Mouse (Mus musculus): Measurements from ENCODE around the gene Lrrc8e. TPM values are rescaled to one million over a fixed set of nuclear protein-coding genes. Genes with fewer than 3 reads are reported as not detected.

The Lrrc8e gene
- polyA plus RNA-seq, 1 experiment from 2014 or later: 0.39 TPM

DNA sequence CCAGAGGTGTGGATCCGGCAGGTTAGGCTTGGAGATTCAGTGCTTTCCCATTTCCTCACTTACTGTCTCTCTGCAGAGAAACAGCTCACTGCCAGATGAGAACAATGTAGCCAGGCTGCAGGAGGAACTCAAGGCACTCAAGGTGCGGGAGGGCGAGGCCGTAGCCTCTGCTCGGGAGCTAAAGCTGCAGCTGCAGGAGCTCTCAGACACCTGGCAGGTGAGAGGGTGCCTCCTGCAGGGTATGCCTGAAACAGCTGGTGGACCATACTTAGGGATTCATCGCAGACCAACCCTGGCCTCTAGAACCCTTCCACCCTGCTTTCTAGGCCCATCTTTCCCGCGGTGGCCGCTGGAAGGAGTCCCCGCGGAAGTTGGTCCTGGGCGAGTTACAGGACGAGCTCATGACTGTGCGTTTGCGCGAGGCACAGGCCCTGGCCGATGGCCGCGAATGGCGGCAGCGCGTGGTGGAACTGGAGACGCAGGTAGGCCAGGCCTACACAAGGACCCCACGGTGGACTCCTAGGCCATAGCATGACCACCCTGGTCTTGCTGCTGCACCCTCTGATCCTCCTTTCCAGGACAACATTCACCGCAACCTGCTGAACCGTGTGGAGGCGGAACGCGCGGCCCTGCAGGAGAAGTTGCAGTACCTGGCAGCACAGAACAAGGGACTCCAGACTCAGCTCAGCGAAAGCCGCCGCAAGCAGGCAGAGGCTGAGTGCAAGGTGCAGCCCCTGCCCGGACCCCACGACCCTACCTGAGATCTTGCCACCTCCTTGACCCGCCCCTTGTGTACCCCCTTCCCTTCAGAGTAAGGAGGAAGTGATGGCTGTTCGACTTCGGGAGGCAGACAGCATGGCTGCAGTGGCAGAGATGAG, 21.1 kb upstream of the Lrrc8e start:
- 33% methylated on average over 38 of the region's 38 CpGs for WGBS
- Histone ChIP-seq H3K4me2 (ENCODE audit: low read depth, low read length) (peak overlapping the region; percentile 45; the same call in 1 of the 2 replicates), H3K4me3 (ENCODE audit: low read length) (peak overlapping the region; percentile 23), H3K27me3 (ENCODE audit: control insufficient read depth, insufficient read depth, low read length) (peaks cover 26% of the 10 kb centered on the region), H3K27ac (ENCODE audit: low read length) (no peak overlapping the region), H3K9ac (ENCODE audit: low read length) (no peak overlapping the region), H3K9me3 (replicated peaks; ENCODE audit: control insufficient read depth, low read length) (no peaks in the 10 kb centered on the region; the same call in 1 of the 2 replicates), H3K36me3 (ENCODE audit: control insufficient read depth, insufficient read depth) (no peaks in the 10 kb centered on the region; the same call in 1 of the 2 replicates), H3K4me1 (ENCODE audit: control insufficient read depth, insufficient read depth, low read length) (peaks cover 5% of the 10 kb centered on the region)
- ATAC-seq (replicated peaks; ENCODE audit: extremely low read depth, insufficient read depth, low FRiP score): no peak

DNA sequence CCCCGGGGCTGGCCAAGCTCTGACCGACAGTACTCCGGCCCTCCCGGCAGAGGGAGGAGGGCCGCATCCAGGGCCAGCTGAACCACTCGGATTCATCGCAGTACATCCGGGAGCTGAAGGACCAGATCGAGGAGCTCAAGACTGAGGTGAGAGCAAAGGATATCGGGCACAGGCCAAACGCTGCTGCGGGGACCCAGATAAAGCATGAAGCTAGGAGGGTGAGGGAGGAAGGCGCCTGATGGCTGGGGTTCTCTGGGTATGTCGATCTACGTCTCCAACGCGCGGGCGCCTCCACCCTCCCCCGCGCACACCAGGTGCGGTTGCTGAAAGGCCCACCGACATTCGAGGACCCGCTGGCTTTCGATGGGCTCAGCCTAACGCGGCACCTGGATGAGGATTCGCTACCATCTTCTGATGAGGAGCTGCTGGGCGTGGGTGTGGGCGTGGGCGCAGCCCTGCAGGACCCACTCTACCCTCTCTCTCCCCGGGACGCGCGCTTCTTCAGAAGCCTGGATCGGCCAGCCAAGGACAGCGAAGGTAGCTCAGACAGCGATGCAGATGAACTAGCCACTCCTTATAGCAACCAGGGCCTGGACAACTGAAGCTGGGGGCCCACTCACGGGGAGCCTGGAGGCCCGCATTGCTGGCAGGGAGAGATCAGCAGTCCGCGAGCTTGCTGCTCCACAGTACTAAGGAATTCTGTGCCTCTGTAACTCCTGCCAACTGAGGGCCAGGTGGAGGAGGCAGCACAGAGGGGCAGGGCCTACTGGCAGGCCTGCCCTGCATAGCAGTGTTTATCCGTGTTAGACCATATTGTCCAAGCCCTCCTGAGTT, 20.2 kb upstream of the Lrrc8e start:
- Histone ChIP-seq H3K27ac (ENCODE audit: low read length) (no peak overlapping the region), H3K36me3 (ENCODE audit: control insufficient read depth, insufficient read depth) (no peaks in the 10 kb centered on the region; the same call in 1 of the 2 replicates), H3K4me1 (ENCODE audit: control insufficient read depth, insufficient read depth, low read length) (peaks cover 5% of the 10 kb centered on the region), H3K9me3 (replicated peaks; ENCODE audit: control insufficient read depth, low read length) (no peaks in the 10 kb centered on the region; the same call in 1 of the 2 replicates), H3K4me2 (ENCODE audit: low read depth, low read length) (peak overlapping the region; percentile 45), H3K27me3 (ENCODE audit: control insufficient read depth, insufficient read depth, low read length) (peaks cover 26% of the 10 kb centered on the region), H3K9ac (ENCODE audit: low read length) (peak overlapping the region; percentile 45), H3K4me3 (ENCODE audit: low read length) (peak overlapping the region; percentile 23)
- WGBS: 16% methylated on average over 44 of the region's 44 CpGs
- peak; percentile 37; the same call in 1 of the 2 replicates for ATAC-seq (replicated peaks; ENCODE audit: extremely low read depth, insufficient read depth, low FRiP score)

DNA sequence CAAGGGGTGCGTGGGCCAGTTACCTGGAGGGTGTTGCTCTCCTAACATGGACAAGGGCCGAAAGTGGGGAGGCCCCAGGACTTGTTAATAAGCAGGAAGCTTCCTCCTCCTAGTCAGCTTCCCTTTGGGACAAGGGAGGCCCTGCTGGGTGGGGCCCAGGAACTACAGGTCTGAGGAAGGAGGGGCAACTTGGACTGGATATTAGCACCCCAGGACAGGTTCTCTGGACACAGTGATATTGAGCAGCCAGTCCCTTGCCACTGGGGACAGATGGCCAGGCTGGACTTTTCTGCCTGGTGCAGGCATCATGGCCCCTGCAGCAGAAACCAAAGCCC, 19.6 kb upstream of the Lrrc8e start:
- Histone ChIP-seq H3K27ac (ENCODE audit: low read length) (no peak overlapping the region), H3K36me3 (ENCODE audit: control insufficient read depth, insufficient read depth) (no peaks in the 10 kb centered on the region; the same call in 1 of the 2 replicates), H3K4me1 (ENCODE audit: control insufficient read depth, insufficient read depth, low read length) (peaks cover 5% of the 10 kb centered on the region), H3K9me3 (replicated peaks; ENCODE audit: control insufficient read depth, low read length) (no peaks in the 10 kb centered on the region; the same call in 1 of the 2 replicates), H3K27me3 (ENCODE audit: control insufficient read depth, insufficient read depth, low read length) (peaks cover 26% of the 10 kb centered on the region), H3K4me2 (ENCODE audit: low read depth, low read length) (no peak overlapping the region; the same call in 1 of the 2 replicates), H3K9ac (ENCODE audit: low read length) (no peak overlapping the region), H3K4me3 (ENCODE audit: low read length) (no peak overlapping the region)
- ATAC-seq (replicated peaks; ENCODE audit: extremely low read depth, insufficient read depth, low FRiP score): no peak
- 61% methylated on average over 2 of the region's 2 CpGs for WGBS

DNA sequence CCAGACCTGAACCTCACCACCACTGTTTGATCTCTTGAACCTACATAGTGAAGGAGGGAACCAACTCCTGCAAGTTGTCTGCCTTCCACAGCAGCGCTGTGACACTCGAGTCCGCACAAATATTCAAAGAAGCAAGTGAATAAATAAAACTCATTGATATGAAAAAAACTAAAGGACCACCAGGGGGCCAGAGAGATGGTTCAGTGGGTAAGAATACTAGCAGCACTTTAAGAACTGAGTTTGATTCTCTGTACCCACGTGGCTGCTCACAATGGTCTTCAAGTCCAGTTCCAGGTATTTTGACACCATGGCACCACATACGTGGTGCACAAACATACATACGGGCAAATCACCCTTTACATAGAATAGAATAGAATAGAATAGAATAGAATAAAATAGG, 15.5 kb upstream of the Lrrc8e start:
- H3K9me3 ChIP-seq (replicated peaks; ENCODE audit: control insufficient read depth, low read length): no peaks in the 10 kb centered on the region; the same call in 1 of the 2 replicates
- H3K27ac ChIP-seq (ENCODE audit: low read length): no peak overlapping the region
- peaks cover 20% of the 10 kb centered on the region for H3K4me1 ChIP-seq (ENCODE audit: control insufficient read depth, insufficient read depth, low read length)
- no peak overlapping the region for H3K9ac ChIP-seq (ENCODE audit: low read length)
- peaks cover 33% of the 10 kb centered on the region for H3K27me3 ChIP-seq (ENCODE audit: control insufficient read depth, insufficient read depth, low read length)
- H3K4me2 ChIP-seq (ENCODE audit: low read depth, low read length): no peak overlapping the region
- no peaks in the 10 kb centered on the region; the same call in 1 of the 2 replicates for H3K36me3 ChIP-seq (ENCODE audit: control insufficient read depth, insufficient read depth)
- H3K4me3 ChIP-seq (ENCODE audit: low read length): no peak overlapping the region
- WGBS: 75% methylated on average over 6 of the region's 6 CpGs
- ATAC-seq (replicated peaks; ENCODE audit: extremely low read depth, insufficient read depth, low FRiP score): no peak

DNA sequence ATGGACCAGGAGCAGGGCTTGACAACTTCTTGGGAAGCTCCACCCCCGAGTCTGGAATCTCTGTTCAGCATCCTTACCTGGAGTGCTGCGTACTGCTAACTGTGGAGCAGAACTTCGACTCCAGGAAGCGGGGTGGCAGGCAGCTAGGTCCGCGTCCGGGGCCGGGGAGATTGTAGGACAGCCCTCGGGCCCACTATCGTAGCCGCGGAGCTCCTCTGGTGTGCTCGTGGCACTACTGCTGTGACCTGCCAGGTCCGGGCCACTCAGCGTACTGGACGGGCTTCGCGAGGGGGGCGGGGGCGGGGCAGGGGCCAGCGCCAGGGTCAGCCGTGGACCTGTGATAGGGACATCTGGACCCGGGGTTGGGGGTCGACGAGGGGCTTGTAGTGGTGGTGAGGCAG, 13.8 kb upstream of the Lrrc8e start:
- 1% methylated on average over 25 of the region's 25 CpGs for WGBS
- peaks cover 43% of the 10 kb centered on the region for H3K27me3 ChIP-seq (ENCODE audit: control insufficient read depth, insufficient read depth, low read length)
- no peaks in the 10 kb centered on the region; the same call in 1 of the 2 replicates for H3K36me3 ChIP-seq (ENCODE audit: control insufficient read depth, insufficient read depth)
- H3K27ac ChIP-seq (ENCODE audit: low read length): no peak overlapping the region
- 0 out of 2 replicates have a peak, but pooled peaks have one; percentile 2 for ATAC-seq (replicated peaks; ENCODE audit: extremely low read depth, insufficient read depth, low FRiP score)
- no peaks in the 10 kb centered on the region; the same call in 1 of the 2 replicates for H3K9me3 ChIP-seq (replicated peaks; ENCODE audit: control insufficient read depth, low read length)
- H3K4me3 ChIP-seq (ENCODE audit: low read length): peak overlapping the region; percentile 41
- peaks cover 27% of the 10 kb centered on the region for H3K4me1 ChIP-seq (ENCODE audit: control insufficient read depth, insufficient read depth, low read length)
- H3K4me2 ChIP-seq (ENCODE audit: low read depth, low read length): peak overlapping the region; percentile 76
- H3K9ac ChIP-seq (ENCODE audit: low read length): peak overlapping the region; percentile 54

DNA sequence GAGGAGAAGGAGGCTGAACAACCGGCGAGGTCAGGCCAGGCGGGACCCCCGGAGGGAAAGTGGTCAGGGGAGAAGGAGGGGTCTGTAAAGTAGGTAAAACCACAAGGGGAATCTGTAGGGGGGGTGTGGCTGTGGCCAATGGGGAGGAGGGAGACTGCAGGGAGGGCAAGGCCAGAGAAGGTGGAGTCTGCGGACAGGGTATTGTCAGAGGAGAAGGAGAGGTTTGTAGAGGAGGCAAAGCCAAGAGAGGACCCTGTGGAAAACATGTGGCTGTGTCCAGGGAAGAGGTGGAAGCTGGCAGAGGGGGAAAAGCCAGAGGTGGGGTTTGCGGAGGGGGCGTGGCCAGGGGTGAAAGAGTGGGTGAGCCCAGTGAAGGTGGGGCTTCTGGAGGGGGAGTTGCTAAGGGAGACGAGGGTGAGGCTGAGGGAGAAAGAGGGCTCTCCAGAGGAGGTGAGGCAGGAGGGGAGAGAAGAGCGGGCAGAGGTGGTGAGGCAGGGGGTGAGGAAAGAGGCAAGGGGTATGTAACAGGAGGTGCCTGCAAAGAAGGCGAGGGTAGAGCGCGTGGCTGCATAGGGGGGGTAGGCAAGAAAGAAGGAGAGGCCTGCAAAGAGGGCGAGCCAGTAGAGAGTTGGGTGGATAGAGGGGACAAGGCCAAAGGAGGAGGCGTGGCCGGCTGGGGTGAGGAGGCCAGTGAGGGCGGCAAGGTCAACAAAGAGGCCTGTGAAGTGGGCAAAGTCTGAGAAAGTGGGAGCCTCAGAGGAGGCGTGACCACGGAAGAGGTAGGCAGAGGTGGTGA, 13.2 kb upstream of the Lrrc8e start:
- Histone ChIP-seq H3K36me3 (ENCODE audit: control insufficient read depth, insufficient read depth) (no peaks in the 10 kb centered on the region; the same call in 1 of the 2 replicates), H3K4me2 (ENCODE audit: low read depth, low read length) (peak overlapping the region; percentile 76), H3K27ac (ENCODE audit: low read length) (no peak overlapping the region), H3K4me1 (ENCODE audit: control insufficient read depth, insufficient read depth, low read length) (peaks cover 27% of the 10 kb centered on the region), H3K4me3 (ENCODE audit: low read length) (peak overlapping the region; percentile 41), H3K9ac (ENCODE audit: low read length) (peak overlapping the region; percentile 54), H3K9me3 (replicated peaks; ENCODE audit: control insufficient read depth, low read length) (no peaks in the 10 kb centered on the region; the same call in 1 of the 2 replicates), H3K27me3 (ENCODE audit: control insufficient read depth, insufficient read depth, low read length) (peaks cover 49% of the 10 kb centered on the region)
- peak; percentile 57 for ATAC-seq (replicated peaks; ENCODE audit: extremely low read depth, insufficient read depth, low FRiP score)
- WGBS: 4% methylated on average over 18 of the region's 18 CpGs

DNA sequence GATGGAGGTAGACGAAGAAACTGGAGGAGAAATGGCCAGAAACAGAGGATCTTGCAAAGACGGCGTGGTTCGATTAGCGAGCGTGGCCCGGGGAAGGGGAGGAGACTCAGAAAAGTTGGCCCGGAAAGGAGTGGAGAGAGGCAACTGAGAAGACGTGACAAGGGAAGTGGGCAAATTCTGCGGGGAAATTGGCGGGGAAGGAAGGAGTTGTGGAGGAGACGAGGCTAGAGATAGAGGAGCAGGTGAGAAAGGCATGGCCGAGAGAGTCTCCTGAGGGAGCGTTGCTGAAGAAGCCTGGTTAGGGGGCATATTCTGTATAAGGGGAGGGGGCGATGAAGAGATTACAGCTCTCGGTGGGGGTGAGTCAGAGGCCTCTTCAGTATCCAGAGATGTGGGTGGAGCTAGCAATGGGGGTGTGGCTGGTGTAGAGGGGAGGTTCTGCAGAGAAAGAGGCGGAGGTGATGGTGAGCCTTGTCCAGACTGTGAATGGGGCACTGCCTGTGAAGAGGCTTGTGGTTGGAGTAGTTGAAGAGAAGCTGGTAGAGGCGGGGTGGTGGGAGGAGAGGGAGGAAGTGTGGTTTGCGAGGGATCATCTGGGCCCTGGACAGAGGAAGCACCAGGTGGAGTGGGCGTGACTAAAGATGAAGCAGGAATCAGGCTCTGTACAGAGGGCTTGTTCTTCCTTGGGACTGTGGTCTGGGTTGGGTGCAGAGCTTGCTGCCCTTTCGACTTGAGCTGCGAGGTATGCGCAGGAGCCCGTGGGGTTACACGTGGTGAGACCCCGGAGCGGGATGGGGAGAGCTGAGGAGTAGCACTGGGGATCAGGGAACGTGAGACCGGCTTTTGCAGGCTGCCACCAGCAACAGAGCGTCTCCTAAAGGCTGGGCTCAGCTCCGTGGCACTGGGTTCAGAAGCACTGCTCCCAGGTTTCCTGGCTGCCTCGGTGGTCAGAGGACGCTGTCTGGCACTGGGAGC, 12.3 kb upstream of the Lrrc8e start:
- Histone ChIP-seq H3K4me1 (ENCODE audit: control insufficient read depth, insufficient read depth, low read length) (peaks cover 27% of the 10 kb centered on the region), H3K27ac (ENCODE audit: low read length) (no peak overlapping the region), H3K9ac (ENCODE audit: low read length) (0 out of 2 replicates have a peak overlapping the region, but pooled peaks have one; percentile 20), H3K4me2 (ENCODE audit: low read depth, low read length) (peak overlapping the region; percentile 76), H3K9me3 (replicated peaks; ENCODE audit: control insufficient read depth, low read length) (no peaks in the 10 kb centered on the region; the same call in 1 of the 2 replicates), H3K4me3 (ENCODE audit: low read length) (peak overlapping the region; percentile 41), H3K36me3 (ENCODE audit: control insufficient read depth, insufficient read depth) (no peaks in the 10 kb centered on the region; the same call in 1 of the 2 replicates), H3K27me3 (ENCODE audit: control insufficient read depth, insufficient read depth, low read length) (peaks cover 51% of the 10 kb centered on the region)
- ATAC-seq (replicated peaks; ENCODE audit: extremely low read depth, insufficient read depth, low FRiP score): peak; percentile 12; the same call in 1 of the 2 replicates
- WGBS: 3% methylated on average over 33 of the region's 33 CpGs
